Mouse (Mus musculus) hindbrain, postnatal 0 days (tissue): ENCODE measurements around the gene Eng. TPM values are rescaled to one million over a fixed set of nuclear protein-coding genes. Genes with fewer than 3 reads are reported as not detected.
A peak's percentile ranks its signal among the peaks of the same experiment; 100 is the strongest.

Experiments used
- ATAC-seq: fragments of 200-750 bp; cut with Nextera tagmentation; 2 replicates; pipeline ENCODE4 v1.8.0; 2017; ENCODE audit warnings: mild to moderate bottlenecking, moderate TSS enrichment, moderate library complexity
- DNase-seq: peaks from one replicate; pipeline ENCODE4 v3.0.0-alpha.2; 2015; ENCODE audit warnings: low spot score
- H3K27ac ChIP-seq: fragments of 300-500 bp; sonication (generic); 2 replicates; pipeline ENCODE4 v1.5.1; 2014; ENCODE audit warnings: mild to moderate bottlenecking
- H3K27me3 ChIP-seq: fragments of 300-500 bp; sonication (generic); 2 replicates; pipeline ENCODE4 v1.6.1; 2014; ENCODE audit warnings: low read length, mixed read lengths; ENCODE audit not compliant: insufficient read depth
- H3K36me3 ChIP-seq: fragments of 300-500 bp; sonication (generic); 2 replicates; pipeline ENCODE4 v1.6.1; 2014; ENCODE audit warnings: low read length, mixed read lengths; ENCODE audit not compliant: insufficient read depth
- H3K4me1 ChIP-seq: fragments of 300-500 bp; sonication (generic); 2 replicates; pipeline ENCODE4 v1.6.1; 2014; ENCODE audit warnings: antibody characterized with exemption, low read length, mixed read lengths; ENCODE audit not compliant: insufficient read depth
- H3K4me2 ChIP-seq: fragments of 300-500 bp; sonication (generic); 2 replicates; pipeline ENCODE4 v1.6.1; 2014; ENCODE audit warnings: low read depth, mild to moderate bottlenecking, low read length, moderate library complexity, mixed read lengths
- H3K4me3 ChIP-seq: fragments of 300-500 bp; sonication (generic); 2 replicates; pipeline ENCODE4 v1.5.1; 2014; ENCODE audit warnings: low read length
- H3K9ac ChIP-seq: fragments of 300-500 bp; sonication (generic); replicated peaks from 2 replicates; pipeline ENCODE4 v1.6.1; 2014; ENCODE audit warnings: mild to moderate bottlenecking, low read length, moderate library complexity, mixed read lengths
- H3K9me3 ChIP-seq: fragments of 300-500 bp; sonication (generic); 2 replicates; pipeline ENCODE4 v1.6.1; 2016; ENCODE audit warnings: low read length, mixed read lengths
- CTCF ChIP-seq: IDR thresholded peaks from 2 replicates; pipeline ENCODE4 v1.5.1; 2016; ENCODE audit warnings: antibody characterized with exemption, control low read depth, low read depth
- WGBS: fragments of 180-500 bp; shearing (Covaris S2); extraction: QIAGEN DNeasy Blood & Tissue Kit; methylation state at CpG from one replicate; pipeline ENCODE4 v1.1.7; 2014; 5-methylcytosine and 5-hydroxymethylcytosine counted together
- polyA plus RNA-seq: library from polyadenylated mRNA; unstranded; fragments of >200 nt; fragmentation: Nextera tagmentation; extraction: Ambion mirVana; gene quantifications from 2 replicates; pipeline ENCODE4 v1.2.1, GENCODE M21; 2015
- total RNA-seq: library from RNA; depleted of rRNA; stranded (reverse); fragments of >200 nt; gene quantifications from 2 replicates; pipeline ENCODE4 v1.2.3, GENCODE M21; 2014

Gene Eng
- total and polyA plus RNA-seq, 2 experiments from 2014 or later: 23.7 TPM

- no peak for ATAC-seq
- Histone ChIP-seq H3K9ac (no peak overlapping the region), H3K27me3 (no peaks in the 10 kb centered on the region), H3K4me1 (no peaks in the 10 kb centered on the region), H3K27ac (no peak overlapping the region), H3K4me2 (no peak overlapping the region), H3K36me3 (no peaks in the 10 kb centered on the region), H3K4me3 (no peak overlapping the region), H3K9me3 (no peaks in the 10 kb centered on the region)
- WGBS: 65% methylated on average over 8 of the region's 8 CpGs
- DNase-seq: no peak
- no peak for TF ChIP-seq CTCF
These were observed 18.9 kb downstream of the Eng start for GRCm38 (mm10) chr2:32665345-32665744.

DNA sequence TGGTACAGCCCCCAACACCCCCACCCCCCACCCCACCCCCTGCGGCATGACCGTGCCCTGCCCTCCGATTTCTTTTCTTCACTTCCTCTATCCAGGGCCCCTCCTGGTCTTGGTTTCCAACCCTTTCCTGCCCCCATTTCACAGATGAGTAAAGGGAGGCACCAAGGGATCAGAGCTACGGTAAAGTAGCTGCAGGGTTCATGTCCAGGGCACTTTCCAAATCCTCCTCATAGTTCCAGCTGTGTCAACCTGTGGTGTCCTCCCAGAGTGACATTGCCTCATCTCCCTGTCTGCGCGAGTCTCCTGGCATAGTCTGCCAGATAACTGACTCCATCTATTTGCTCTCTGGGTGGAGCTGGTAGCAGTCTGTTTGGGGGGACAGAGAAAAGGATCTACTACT, 19.5 kb downstream of the Eng start:
- Histone ChIP-seq H3K36me3 (no peaks in the 10 kb centered on the region), H3K4me1 (no peaks in the 10 kb centered on the region), H3K9ac (no peak overlapping the region), H3K4me2 (no peak overlapping the region), H3K27ac (no peak overlapping the region), H3K27me3 (no peaks in the 10 kb centered on the region), H3K4me3 (no peak overlapping the region), H3K9me3 (no peaks in the 10 kb centered on the region)
- ATAC-seq (no peak), DNase-seq (no peak)
- 85% methylated on average over 6 of the region's 6 CpGs for WGBS
- no peak for TF ChIP-seq CTCF

GRCm38 (mm10) chr2:32667775-32668174, 21.4 kb downstream of the Eng start:
- Histone ChIP-seq H3K4me1 (no peaks in the 10 kb centered on the region), H3K4me3 (no peak overlapping the region), H3K4me2 (no peak overlapping the region), H3K36me3 (no peaks in the 10 kb centered on the region), H3K9ac (no peak overlapping the region), H3K9me3 (no peaks in the 10 kb centered on the region), H3K27ac (peak overlapping the region; percentile 26; the same call in 1 of the 2 replicates), H3K27me3 (no peaks in the 10 kb centered on the region)
- no peak for TF ChIP-seq CTCF
- WGBS: 24% methylated on average over 11 of the region's 11 CpGs
- DNase-seq (peak; percentile 28), ATAC-seq (no peak)

GRCm38 (mm10) chr2:32668176-32668575, 21.8 kb downstream of the Eng start:
- no peaks in the 10 kb centered on the region for H3K36me3 ChIP-seq
- no peaks in the 10 kb centered on the region for H3K4me1 ChIP-seq
- H3K4me3 ChIP-seq: no peak overlapping the region
- peak overlapping the region; percentile 26; the same call in 1 of the 2 replicates for H3K27ac ChIP-seq
- no peak for DNase-seq
- 54% methylated on average over 7 of the region's 7 CpGs for WGBS
- H3K4me2 ChIP-seq: no peak overlapping the region
- no peaks in the 10 kb centered on the region for H3K9me3 ChIP-seq
- no peaks in the 10 kb centered on the region for H3K27me3 ChIP-seq
- no peak for ATAC-seq
- no peak for TF ChIP-seq CTCF
- no peak overlapping the region for H3K9ac ChIP-seq

DNA sequence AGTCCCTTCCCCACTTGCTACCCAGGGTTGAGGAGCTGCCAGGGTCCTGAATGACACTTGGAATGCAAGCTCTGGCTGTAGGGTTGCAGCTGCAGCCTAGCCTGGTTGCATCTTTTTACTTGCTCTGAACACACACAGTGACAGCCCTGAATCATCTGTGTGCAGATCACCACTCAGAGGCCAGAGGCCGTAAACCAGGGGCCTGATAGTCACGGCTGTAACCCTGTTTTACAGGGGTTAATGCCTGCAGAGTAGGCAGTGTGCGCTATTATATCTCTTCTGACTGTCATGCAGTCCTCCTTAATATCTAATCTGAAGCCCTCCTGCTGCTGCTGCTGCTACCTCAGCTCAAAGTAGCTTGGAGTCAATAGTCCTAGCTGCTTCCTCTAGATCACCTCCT, 23.5 kb downstream of the Eng start:
- 85% methylated on average over 3 of the region's 3 CpGs for WGBS
- no peaks in the 10 kb centered on the region for H3K4me1 ChIP-seq
- ATAC-seq: no peak

GRCm38 (mm10) chr2:32671147-32671546, 24.8 kb downstream of the Eng start:
- Histone ChIP-seq H3K36me3 (no peaks in the 10 kb centered on the region), H3K4me2 (no peak overlapping the region), H3K27ac (no peak overlapping the region), H3K27me3 (no peaks in the 10 kb centered on the region), H3K4me3 (no peak overlapping the region), H3K9ac (no peak overlapping the region), H3K4me1 (no peaks in the 10 kb centered on the region), H3K9me3 (no peaks in the 10 kb centered on the region)
- 90% methylated on average over 9 of the region's 9 CpGs for WGBS
- no peak for DNase-seq
- TF ChIP-seq CTCF: no peak
- ATAC-seq: no peak

More for the DNA sequence above, 23.5 kb downstream of the Eng start:
- DNase-seq: no peak
- Histone ChIP-seq H3K9me3 (no peaks in the 10 kb centered on the region), H3K27me3 (no peaks in the 10 kb centered on the region), H3K4me2 (no peak overlapping the region), H3K4me3 (no peak overlapping the region), H3K27ac (no peak overlapping the region), H3K9ac (no peak overlapping the region), H3K36me3 (no peaks in the 10 kb centered on the region)
- TF ChIP-seq CTCF: no peak

GRCm38 (mm10) chr2:32671907-32672595, 25.7 kb downstream of the Eng start:
- H3K27ac ChIP-seq: no peak overlapping the region
- DNase-seq (no peak), ATAC-seq (no peak)
- H3K4me3 ChIP-seq: no peak overlapping the region
- H3K27me3 ChIP-seq: no peaks in the 10 kb centered on the region
- H3K4me1 ChIP-seq: no peaks in the 10 kb centered on the region
- H3K36me3 ChIP-seq: no peaks in the 10 kb centered on the region
- H3K9me3 ChIP-seq: no peaks in the 10 kb centered on the region
- no peak overlapping the region for H3K4me2 ChIP-seq
- no peak for TF ChIP-seq CTCF
- H3K9ac ChIP-seq: no peak overlapping the region
- WGBS: 68% methylated on average over 9 of the region's 9 CpGs
